Comparison of ENCODE assay signal across 18 mouse cellular contexts in genomic region chr6:119458166-119458565, GRCm38 (mm10).
"Had no signal": no experiment of that assay in that cellular context is flagged by ENCODE, and none has a peak within 500 bp of the region (broad histone marks: within the 10 kb centered on the region; RNA-seq: fewer than 3 reads in every experiment).

No protein-coding gene starts in this region.

- H3K27ac ChIP-seq: liver, embryonic 15.5 days; lung, embryonic 15.5 days; macrophage; midbrain, embryonic 13.5 days; midbrain, embryonic 15.5 days; neural tube, embryonic 12.5 days; stomach, embryonic 15.5 days; stomach, postnatal 0 days had no signal

- H3K27me3 ChIP-seq: lung, embryonic 15.5 days; midbrain, embryonic 13.5 days; midbrain, embryonic 15.5 days; neural tube, embryonic 12.5 days; stomach, embryonic 15.5 days had no signal

- H3K36me3 ChIP-seq: liver, embryonic 15.5 days; lung, embryonic 15.5 days; midbrain, embryonic 13.5 days; midbrain, embryonic 15.5 days; neural tube, embryonic 12.5 days; stomach, embryonic 15.5 days had no signal

- DNase-seq: liver, postnatal 0 days; lung, adult 2 months; lung, postnatal 14 days; lung, postnatal 36 days; right cerebral cortex, postnatal 14 days; thymus, adult 2 months; thymus, postnatal 25 days; thymus, postnatal 4 days had no signal

- H3K9ac ChIP-seq: liver, embryonic 15.5 days; liver, postnatal 0 days; lung, embryonic 15.5 days; midbrain, embryonic 13.5 days; midbrain, embryonic 15.5 days; neural tube, embryonic 12.5 days; stomach, embryonic 15.5 days had no signal

- H3K9me3 ChIP-seq: liver, embryonic 15.5 days; lung, embryonic 15.5 days; midbrain, embryonic 13.5 days; midbrain, embryonic 15.5 days; neural tube, embryonic 12.5 days; stomach, embryonic 15.5 days had no signal

- H3K4me3 ChIP-seq: liver, embryonic 15.5 days; lung, embryonic 15.5 days; megakaryocyte, embryonic 14.5 days; midbrain, embryonic 13.5 days; midbrain, embryonic 15.5 days; neural tube, embryonic 12.5 days; stomach, embryonic 15.5 days had no signal

- ATAC-seq: liver, postnatal 0 days; lung, postnatal 0 days; midbrain, embryonic 13.5 days; midbrain, embryonic 15.5 days had no signal

- H3K4me1 ChIP-seq: liver, embryonic 15.5 days; lung, embryonic 15.5 days; midbrain, embryonic 13.5 days; midbrain, embryonic 15.5 days; neural tube, embryonic 12.5 days; stomach, embryonic 15.5 days had no signal

- H3K4me2 ChIP-seq: liver, embryonic 15.5 days; lung, embryonic 15.5 days; midbrain, embryonic 13.5 days; midbrain, embryonic 15.5 days; neural tube, embryonic 12.5 days; stomach, embryonic 15.5 days had no signal
